Mouse (Mus musculus) mesoderm, embryonic 11.5 days (tissue): ENCODE measurements around the gene Gpr12.
"Not testable (repeated sequence)": the region's sequence is repeated elsewhere in the genome, so short reads cannot be mapped to it uniquely, and the experiment has no call there.

Source experiments
- DNase-seq: peaks from one replicate; pipeline ENCODE4 v3.0.0-alpha.2; 2012; ENCODE audit warnings: low read depth, low spot score

Gene Gpr12

GRCm38 (mm10) chr5:146586357-146587070 is 1.5 kb upstream of the Gpr12 start:
- DNase-seq = no peak

- no peak for DNase-seq
Measured at GRCm38 (mm10) chr5:146585307-146585651, 240 bp upstream of the Gpr12 start.

GRCm38 (mm10) chr5:146584156-146584477 is 922 bp downstream of the Gpr12 start:
- DNase-seq = no peak

GRCm38 (mm10) chr5:146576668-146577067 is 8.4 kb downstream of the Gpr12 start:
- DNase-seq = no peak

GRCm38 (mm10) chr5:146572735-146573042 is 12.3 kb downstream of the Gpr12 start:
- DNase-seq = not testable (repeated sequence)

- DNase-seq = not testable (repeated sequence)
Measured at GRCm38 (mm10) chr5:146571830-146572734, 13.0 kb downstream of the Gpr12 start.

GRCm38 (mm10) chr5:146570179-146570578 is 14.9 kb downstream of the Gpr12 start:
- DNase-seq = not testable (repeated sequence)

- peak; percentile 77 for DNase-seq
Measured at GRCm38 (mm10) chr5:146567054-146567453, 18.0 kb downstream of the Gpr12 start.

- no peak for DNase-seq
Measured at GRCm38 (mm10) chr5:146564259-146564658, 20.8 kb downstream of the Gpr12 start.

- not testable (repeated sequence) for DNase-seq
Measured at GRCm38 (mm10) chr5:146555836-146556235, 29.2 kb downstream of the Gpr12 start, which contains the start of gene Gm3415. Gene Gm3415 (plus strand): TSS chr5:146556136.

GRCm38 (mm10) chr5:146537347-146537746 is 47.7 kb downstream of the Gpr12 start, which contains the start of gene Gm3409:
Gene Gm3409 (plus strand): TSS chr5:146537647.
- DNase-seq = not testable (repeated sequence)
